Mouse (Mus musculus) G1E (cell line): Measurements from ENCODE around the gene Lrrk2.

Source experiments
- CTCF ChIP-seq: IDR thresholded peaks from 2 replicates; pipeline ENCODE4 v1.5.1; 2012; ENCODE audit warnings: low read depth, low read length, inconsistent platforms, mixed read lengths
- GATA1 ChIP-seq: IDR thresholded peaks from 2 replicates; pipeline ENCODE4 v1.6.1; 2012; ENCODE audit warnings: borderline replicate concordance, low read length, inconsistent platforms, mixed read lengths
- GATA2 ChIP-seq: IDR thresholded peaks from 2 replicates; pipeline ENCODE4 v1.6.1; 2012; ENCODE audit warnings: low read depth, low read length, inconsistent platforms, borderline replicate concordance
- POLR2AphosphoS5 ChIP-seq: IDR thresholded peaks from 2 replicates; pipeline ENCODE4 v1.6.1; 2012; ENCODE audit warnings: low read depth, low read length, inconsistent platforms; ENCODE audit not compliant: insufficient replicate concordance
- TAL1 ChIP-seq: conservative IDR thresholded peaks from 2 replicates; pipeline ENCODE4 v1.6.1; 2012; ENCODE audit warnings: low read depth, low read length, inconsistent platforms, mixed read lengths

- TF ChIP-seq POLR2AphosphoS5 = no peak
- no peak for TF ChIP-seq TAL1
- TF ChIP-seq CTCF = no peak
- TF ChIP-seq GATA1 = no peak
- TF ChIP-seq GATA2 = no peak
These were observed 82.8 kb downstream of the Lrrk2 start for GRCm38 (mm10) chr15:91755756-91756155.
